Mouse (Mus musculus) hindbrain, embryonic 14.5 days (tissue): ENCODE measurements around the gene Olfr1140. TPM values are rescaled to one million over a fixed set of nuclear protein-coding genes. Genes with fewer than 3 reads are reported as not detected.

Experiments used
- ATAC-seq: fragments of 200-750 bp; cut with Nextera tagmentation; 2 replicates; pipeline ENCODE4 v1.8.0; 2017; ENCODE audit warnings: moderate number of reproducible peaks, mild to moderate bottlenecking, moderate TSS enrichment, moderate library complexity; ENCODE audit not compliant: low FRiP score
- DNase-seq: peaks from one replicate; pipeline ENCODE4 v3.0.0-alpha.2; 2015; ENCODE audit warnings: low spot score
- H3K27ac ChIP-seq: fragments of 300-500 bp; sonication (generic); 2 replicates; pipeline ENCODE4 v1.5.1; 2014; ENCODE audit warnings: mild to moderate bottlenecking, moderate library complexity
- H3K27me3 ChIP-seq: fragments of 300-500 bp; sonication (generic); 2 replicates; pipeline ENCODE4 v1.6.1; 2014; ENCODE audit warnings: mild to moderate bottlenecking, low read length, mixed read lengths; ENCODE audit not compliant: control insufficient read depth, insufficient read depth
- H3K36me3 ChIP-seq: fragments of 300-500 bp; sonication (generic); replicated peaks from 2 replicates; pipeline ENCODE4 v1.6.1; 2014; ENCODE audit not compliant: control insufficient read depth, insufficient read depth
- H3K4me1 ChIP-seq: fragments of 300-500 bp; sonication (generic); replicated peaks from 2 replicates; pipeline ENCODE4 v1.6.1; 2014; ENCODE audit warnings: antibody characterized with exemption, low read length, mixed read lengths; ENCODE audit not compliant: control insufficient read depth, insufficient read depth
- H3K4me2 ChIP-seq: fragments of 300-500 bp; sonication (generic); replicated peaks from 2 replicates; pipeline ENCODE4 v1.6.1; 2014; ENCODE audit warnings: mild to moderate bottlenecking, moderate library complexity
- H3K4me3 ChIP-seq: fragments of 300-500 bp; sonication (generic); replicated peaks from 2 replicates; pipeline ENCODE4 v1.5.1; 2014; ENCODE audit warnings: mild to moderate bottlenecking, low read length
- H3K9ac ChIP-seq: fragments of 300-500 bp; sonication (generic); 2 replicates; pipeline ENCODE4 v1.6.1; 2014
- H3K9me3 ChIP-seq: fragments of 300-500 bp; sonication (generic); 2 replicates; pipeline ENCODE4 v1.6.1; 2016; ENCODE audit warnings: low read length; ENCODE audit not compliant: control insufficient read depth
- WGBS: fragments of 180-500 bp; shearing (Covaris S2); extraction: QIAGEN DNeasy Blood & Tissue Kit; methylation state at CpG from one replicate; pipeline ENCODE4 v1.1.7; 2014; 5-methylcytosine and 5-hydroxymethylcytosine counted together
- polyA plus RNA-seq: library from polyadenylated mRNA; unstranded; fragments of >200 nt; fragmentation: Nextera tagmentation; extraction: Ambion mirVana; gene quantifications from 2 replicates; pipeline ENCODE4 v1.2.1, GENCODE M21; 2014

Olfr1140 gene
- not detected in 2 replicates for polyA plus RNA-seq

GRCm38 (mm10) chr2:87743452-87743851, at the start of gene Olfr1140:
Olfr1140 (plus strand) TSS chr2:87743752.
- no peak within 1 kb of the TSS for H3K27ac ChIP-seq
- H3K4me1 ChIP-seq, result no peaks in the 10 kb centered on the region
- H3K27me3 ChIP-seq, result no peaks in the 10 kb centered on the region
- H3K36me3 ChIP-seq, result no peaks in the 10 kb centered on the region
- no peak within 1 kb of the TSS for H3K4me2 ChIP-seq
- no peaks in the 10 kb centered on the region for H3K9me3 ChIP-seq
- DNase-seq (no peak), ATAC-seq (no peak)
- no peak within 1 kb of the TSS for H3K9ac ChIP-seq
- no peak within 1 kb of the TSS for H3K4me3 ChIP-seq
- WGBS, result 78% methylated on average over 3 of the region's 3 CpGs

- no peaks in the 10 kb centered on the region for H3K4me1 ChIP-seq
- ATAC-seq (no peak), DNase-seq (no peak)
- H3K4me2 ChIP-seq, result no peak within 1 kb of the TSS
- H3K9ac ChIP-seq, result no peak within 1 kb of the TSS
- H3K27me3 ChIP-seq, result no peaks in the 10 kb centered on the region
- H3K4me3 ChIP-seq, result no peak within 1 kb of the TSS
- H3K9me3 ChIP-seq, result no peaks in the 10 kb centered on the region
- H3K36me3 ChIP-seq, result no peaks in the 10 kb centered on the region
- no peak within 1 kb of the TSS for H3K27ac ChIP-seq
Measured at GRCm38 (mm10) chr2:87693847-87694246, 49.7 kb upstream of the Olfr1140 start, which contains the start of gene Olfr1136. Olfr1136 (minus strand) TSS chr2:87693947.

- Histone ChIP-seq H3K4me2 (no peak within 1 kb of the TSS), H3K36me3 (no peaks in the 10 kb centered on the region), H3K4me1 (no peaks in the 10 kb centered on the region), H3K27ac (no peak within 1 kb of the TSS), H3K27me3 (no peaks in the 10 kb centered on the region), H3K9me3 (no peaks in the 10 kb centered on the region), H3K9ac (no peak within 1 kb of the TSS), H3K4me3 (no peak within 1 kb of the TSS)
- no peak for DNase-seq
- no peak for ATAC-seq
Measured at GRCm38 (mm10) chr2:87713079-87713478, 30.5 kb upstream of the Olfr1140 start, which contains the start of gene Olfr1137. Olfr1137 (minus strand) TSS chr2:87713179.

GRCm38 (mm10) chr2:87739878-87740277, 3.7 kb upstream of the Olfr1140 start, which contains the start of gene Olfr1138:
Olfr1138 (minus strand) TSS chr2:87739978.
- Histone ChIP-seq H3K27me3 (no peaks in the 10 kb centered on the region), H3K9me3 (no peaks in the 10 kb centered on the region), H3K4me1 (no peaks in the 10 kb centered on the region), H3K4me3 (no peak within 1 kb of the TSS), H3K27ac (no peak within 1 kb of the TSS), H3K36me3 (no peaks in the 10 kb centered on the region), H3K9ac (no peak within 1 kb of the TSS), H3K4me2 (no peak within 1 kb of the TSS)
- ATAC-seq (no peak), DNase-seq (no peak)
- 85% methylated on average over 1 of the region's 1 CpGs for WGBS

GRCm38 (mm10) chr2:87753891-87754290, 10.3 kb downstream of the Olfr1140 start, which contains the start of gene Olfr1141:
Olfr1141 (minus strand) TSS chr2:87753991.
- 82% methylated on average over 1 of the region's 1 CpGs for WGBS
- ATAC-seq, result no peak
- no peak within 1 kb of the TSS for H3K27ac ChIP-seq

GRCm38 (mm10) chr2:87776143-87776542, 32.6 kb downstream of the Olfr1140 start:
- no peak overlapping the region for H3K9ac ChIP-seq
- no peaks in the 10 kb centered on the region for H3K4me1 ChIP-seq
- H3K9me3 ChIP-seq, result no peaks in the 10 kb centered on the region
- 55% methylated on average over 1 of the region's 1 CpGs for WGBS
- H3K4me3 ChIP-seq, result no peak overlapping the region
- ATAC-seq, result no peak
- no peak for DNase-seq
- H3K27ac ChIP-seq, result no peak overlapping the region
- H3K4me2 ChIP-seq, result no peak overlapping the region
- no peaks in the 10 kb centered on the region for H3K27me3 ChIP-seq
- H3K36me3 ChIP-seq, result no peaks in the 10 kb centered on the region

More at GRCm38 (mm10) chr2:87753891-87754290, 10.3 kb downstream of the Olfr1140 start, which contains the start of gene Olfr1141:
- Histone ChIP-seq H3K27me3 (no peaks in the 10 kb centered on the region), H3K36me3 (no peaks in the 10 kb centered on the region), H3K9ac (no peak within 1 kb of the TSS), H3K4me1 (no peaks in the 10 kb centered on the region), H3K4me2 (no peak within 1 kb of the TSS), H3K4me3 (no peak within 1 kb of the TSS), H3K9me3 (no peaks in the 10 kb centered on the region)
- no peak for DNase-seq

- no peaks in the 10 kb centered on the region for H3K4me1 ChIP-seq
- no peaks in the 10 kb centered on the region for H3K27me3 ChIP-seq
- WGBS, result 80% methylated on average over 4 of the region's 4 CpGs
- H3K9me3 ChIP-seq, result no peaks in the 10 kb centered on the region
- DNase-seq, result no peak
- no peak within 1 kb of the TSS for H3K27ac ChIP-seq
- no peak for ATAC-seq
- no peak within 1 kb of the TSS for H3K9ac ChIP-seq
- no peaks in the 10 kb centered on the region for H3K36me3 ChIP-seq
- H3K4me2 ChIP-seq, result no peak within 1 kb of the TSS
- no peak within 1 kb of the TSS for H3K4me3 ChIP-seq
Measured at GRCm38 (mm10) chr2:87779183-87779582, 35.6 kb downstream of the Olfr1140 start, which contains the start of gene Olfr152. Olfr152 (plus strand) TSS chr2:87779483.

Other genes with a start within 250 kb of the Olfr1140 start
- not detected in 2 replicates for gene Pramel7, start 246.7 kb upstream of the Olfr1140 start, polyA plus RNA-seq
- not detected in 2 replicates for gene Pramel6, start 237.2 kb upstream of the Olfr1140 start, polyA plus RNA-seq
- not detected in 2 replicates for gene Olfr153, start 212.0 kb upstream of the Olfr1140 start, polyA plus RNA-seq
- not detected in 2 replicates for gene Olfr1128, start 198.2 kb upstream of the Olfr1140 start, polyA plus RNA-seq
- gene Olfr1129, start 169.8 kb upstream of the Olfr1140 start, polyA plus RNA-seq, result not detected in 2 replicates
- gene Olfr1130, start 137.5 kb upstream of the Olfr1140 start, polyA plus RNA-seq, result not detected in 2 replicates
- gene Olfr1131, start 116.6 kb upstream of the Olfr1140 start, polyA plus RNA-seq, result not detected in 2 replicates
- not detected in 2 replicates for gene Olfr1132, start 106.2 kb upstream of the Olfr1140 start, polyA plus RNA-seq
- gene Olfr1133, start 96.4 kb upstream of the Olfr1140 start, polyA plus RNA-seq, result not detected in 2 replicates
- gene Olfr1134, start 85.3 kb upstream of the Olfr1140 start, polyA plus RNA-seq, result not detected in 2 replicates
- gene Olfr1135, start 70.1 kb upstream of the Olfr1140 start, polyA plus RNA-seq, result not detected in 2 replicates
- not detected in 2 replicates for gene Olfr1136, start 49.8 kb upstream of the Olfr1140 start, polyA plus RNA-seq
- not detected in 2 replicates for gene Olfr1137, start 30.6 kb upstream of the Olfr1140 start, polyA plus RNA-seq
- gene Olfr1138, start 3.8 kb upstream of the Olfr1140 start, polyA plus RNA-seq, result not detected in 2 replicates
- not detected in 2 replicates for gene Olfr1141, start 10.2 kb downstream of the Olfr1140 start, polyA plus RNA-seq
- gene Olfr152, start 35.7 kb downstream of the Olfr1140 start, polyA plus RNA-seq, result not detected in 2 replicates
- not detected in 2 replicates for gene Olfr1143, start 56.8 kb downstream of the Olfr1140 start, polyA plus RNA-seq
- gene Olfr1145, start 66.1 kb downstream of the Olfr1140 start, polyA plus RNA-seq, result not detected in 2 replicates
- gene Olfr1148, start 86.8 kb downstream of the Olfr1140 start, polyA plus RNA-seq, result not detected in 2 replicates
- not detected in 2 replicates for gene Olfr1150-ps1, start 100.2 kb downstream of the Olfr1140 start, polyA plus RNA-seq
- not detected in 2 replicates for gene Olfr1151, start 112.1 kb downstream of the Olfr1140 start, polyA plus RNA-seq
- gene Olfr1152, start 122.7 kb downstream of the Olfr1140 start, polyA plus RNA-seq, result not detected in 2 replicates
- gene Olfr1153, start 151.2 kb downstream of the Olfr1140 start, polyA plus RNA-seq, result not detected in 2 replicates
- gene Olfr1154, start 161.4 kb downstream of the Olfr1140 start, polyA plus RNA-seq, result not detected in 2 replicates
- not detected in 2 replicates for gene Olfr1155, start 201.4 kb downstream of the Olfr1140 start, polyA plus RNA-seq
- gene Olfr1156, start 209.3 kb downstream of the Olfr1140 start, polyA plus RNA-seq, result not detected in 2 replicates
- gene Olfr1157, start 224.5 kb downstream of the Olfr1140 start, polyA plus RNA-seq, result not detected in 2 replicates
- not detected in 2 replicates for gene Olfr74, start 230.9 kb downstream of the Olfr1140 start, polyA plus RNA-seq
- gene Olfr1158, start 246.4 kb downstream of the Olfr1140 start, polyA plus RNA-seq, result not detected in 2 replicates